Mouse (Mus musculus) G1E (cell line): ENCODE data around the gene Gm49358.

ENCODE experiments used
- CTCF ChIP-seq: IDR thresholded peaks from 2 replicates; pipeline ENCODE4 v1.5.1; 2012; ENCODE audit warnings: low read depth, low read length, inconsistent platforms, mixed read lengths
- GATA1 ChIP-seq: IDR thresholded peaks from 2 replicates; pipeline ENCODE4 v1.6.1; 2012; ENCODE audit warnings: borderline replicate concordance, low read length, inconsistent platforms, mixed read lengths
- GATA2 ChIP-seq: IDR thresholded peaks from 2 replicates; pipeline ENCODE4 v1.6.1; 2012; ENCODE audit warnings: low read depth, low read length, inconsistent platforms, borderline replicate concordance
- TAL1 ChIP-seq: conservative IDR thresholded peaks from 2 replicates; pipeline ENCODE4 v1.6.1; 2012; ENCODE audit warnings: low read depth, low read length, inconsistent platforms, mixed read lengths

DNA sequence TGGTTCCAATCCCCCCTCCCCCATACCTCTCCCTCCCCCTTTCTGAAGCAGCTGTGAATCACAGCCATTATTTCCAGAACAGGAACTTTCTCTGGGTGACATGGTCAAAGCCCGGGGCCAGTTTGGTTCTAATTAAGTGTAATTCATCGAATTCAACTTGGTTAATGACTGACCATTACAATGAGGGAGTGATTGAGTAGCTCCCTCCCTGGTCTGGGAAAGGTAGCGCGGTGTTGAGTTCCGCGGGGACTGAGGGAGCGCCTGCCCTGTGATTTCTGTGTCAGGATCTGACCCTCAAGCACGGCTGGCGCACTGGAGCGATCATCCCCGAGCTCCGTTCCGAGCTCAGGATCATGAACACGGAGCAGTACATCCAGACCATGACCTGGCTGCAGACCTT is 61.1 kb downstream of the Gm49358 start:
- TF ChIP-seq GATA2 (no peak), CTCF (no peak), GATA1 (no peak), TAL1 (no peak)
